Mouse (Mus musculus): ENCODE data around the gene Ska2. TPM values are rescaled to one million over a fixed set of nuclear protein-coding genes. Genes with fewer than 3 reads are reported as not detected.

Gene Ska2
- polyA plus RNA-seq, 1 experiment from 2014 or later, result 76.8 TPM

DNA sequence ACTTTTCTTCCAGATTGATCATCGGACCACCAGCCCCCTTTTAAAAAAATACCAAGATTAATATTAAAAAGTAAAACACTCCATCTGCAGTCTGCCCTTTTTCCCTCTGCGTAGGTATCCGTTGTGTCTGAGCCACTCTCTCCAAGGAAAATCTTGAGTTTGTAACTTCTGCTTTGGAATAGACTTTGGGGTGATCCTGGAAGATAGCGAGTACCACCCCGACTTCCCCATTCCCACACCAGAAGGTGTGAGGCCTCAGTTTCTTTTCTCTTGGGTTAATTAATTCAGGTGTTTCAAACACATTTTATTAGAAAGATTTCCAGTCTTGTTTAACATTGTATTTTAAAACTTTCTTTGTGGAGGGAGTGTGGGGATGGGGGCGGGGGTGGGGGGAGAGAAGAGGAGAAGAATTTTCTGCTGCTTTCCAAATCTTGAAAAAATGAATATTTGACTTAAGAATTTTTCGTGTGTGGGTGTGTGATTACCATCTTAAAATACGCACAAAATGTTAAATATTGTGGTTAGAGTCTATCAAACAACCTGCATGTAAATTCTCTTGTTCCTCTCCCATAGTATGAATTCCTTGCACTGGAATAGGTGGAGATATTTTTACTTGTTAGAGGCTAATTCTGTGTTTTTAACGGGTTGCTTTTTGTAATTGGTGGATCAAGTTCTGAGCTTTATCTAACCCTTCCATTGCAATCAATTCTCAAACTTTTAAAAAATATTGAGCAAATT, 1.3 kb downstream of the Ska2 start:
- H3K4me2 ChIP-seq, result peak overlapping the region; percentile 67
- no peaks in the 10 kb centered on the region for H3K27me3 ChIP-seq
- peak overlapping the region; percentile 99 for H3K9ac ChIP-seq
- H3K4me1 ChIP-seq, result peaks cover 24% of the 10 kb centered on the region
- no peak for ATAC-seq (ENCODE audit: insufficient number of reproducible peaks, insufficient read depth, low FRiP score, low TSS enrichment, low read depth)
- WGBS, result 4% methylated on average over 9 of the region's 9 CpGs
- H3K9me3 ChIP-seq, result no peaks in the 10 kb centered on the region
- peak overlapping the region; percentile 97 for H3K27ac ChIP-seq
- H3K36me3 ChIP-seq, result peaks cover 31% of the 10 kb centered on the region
- peak overlapping the region; percentile 95 for H3K4me3 ChIP-seq

DNA sequence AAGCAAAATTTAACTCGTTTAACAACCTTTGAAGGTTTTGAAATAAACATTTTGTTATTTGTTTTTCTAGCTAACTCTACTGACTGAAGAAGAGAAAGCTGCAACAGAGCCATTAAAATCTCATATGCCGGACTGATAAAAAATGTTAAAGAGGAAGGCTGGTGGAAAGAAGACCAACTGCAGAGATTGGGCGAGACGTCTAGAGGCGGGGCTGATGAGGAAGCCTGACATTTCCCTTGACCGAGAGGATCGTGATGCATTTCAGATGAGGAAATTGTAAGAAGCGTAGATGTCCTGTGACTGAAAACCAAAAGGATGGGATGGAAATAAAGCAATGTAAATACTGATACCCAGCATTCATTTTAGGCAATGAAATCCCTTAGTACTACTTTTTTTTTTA, 12.8 kb downstream of the Ska2 start:
- WGBS, result 82% methylated on average over 8 of the region's 8 CpGs
- Histone ChIP-seq H3K9me3 (no peaks in the 10 kb centered on the region), H3K27ac (no peak overlapping the region), H3K36me3 (peaks cover 64% of the 10 kb centered on the region), H3K4me3 (no peak overlapping the region), H3K27me3 (no peaks in the 10 kb centered on the region), H3K9ac (no peak overlapping the region), H3K4me2 (no peak overlapping the region), H3K4me1 (peaks cover 5% of the 10 kb centered on the region; the same call in 1 of the 2 replicates)
- ATAC-seq (ENCODE audit: insufficient number of reproducible peaks, insufficient read depth, low FRiP score, low TSS enrichment, low read depth), result no peak

DNA sequence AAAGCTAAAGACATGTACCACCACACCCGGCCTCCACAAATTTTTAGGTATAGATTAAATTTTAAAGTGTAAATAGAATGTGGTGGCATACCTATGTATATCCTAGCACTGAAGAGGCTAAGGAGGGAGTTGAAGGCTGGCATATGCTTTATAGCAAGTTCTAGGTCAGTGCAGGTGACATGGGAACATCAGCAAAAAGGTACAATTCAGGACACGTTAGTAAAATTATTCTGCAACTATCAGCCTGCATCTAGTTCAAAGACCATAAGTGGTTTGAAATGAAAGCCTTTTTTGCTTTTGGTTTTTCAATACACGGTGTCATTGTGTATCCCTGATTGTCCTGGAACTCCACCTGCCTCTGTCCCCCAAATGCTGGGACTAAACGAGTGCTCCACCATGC, 16.5 kb downstream of the Ska2 start:
- Histone ChIP-seq H3K4me2 (peak overlapping the region; percentile 80), H3K9me3 (no peaks in the 10 kb centered on the region), H3K4me3 (peak overlapping the region; percentile 79), H3K27me3 (no peaks in the 10 kb centered on the region), H3K36me3 (peaks cover 36% of the 10 kb centered on the region), H3K27ac (peak overlapping the region; percentile 81; the same call in 1 of the 2 replicates), H3K9ac (0 out of 2 replicates have a peak overlapping the region, but pooled peaks have one; percentile 22), H3K4me1 (peaks cover 16% of the 10 kb centered on the region)
- no peak for ATAC-seq (ENCODE audit: insufficient number of reproducible peaks, insufficient read depth, low FRiP score, low TSS enrichment, low read depth)
- 54% methylated on average over 4 of the region's 4 CpGs for WGBS

DNA sequence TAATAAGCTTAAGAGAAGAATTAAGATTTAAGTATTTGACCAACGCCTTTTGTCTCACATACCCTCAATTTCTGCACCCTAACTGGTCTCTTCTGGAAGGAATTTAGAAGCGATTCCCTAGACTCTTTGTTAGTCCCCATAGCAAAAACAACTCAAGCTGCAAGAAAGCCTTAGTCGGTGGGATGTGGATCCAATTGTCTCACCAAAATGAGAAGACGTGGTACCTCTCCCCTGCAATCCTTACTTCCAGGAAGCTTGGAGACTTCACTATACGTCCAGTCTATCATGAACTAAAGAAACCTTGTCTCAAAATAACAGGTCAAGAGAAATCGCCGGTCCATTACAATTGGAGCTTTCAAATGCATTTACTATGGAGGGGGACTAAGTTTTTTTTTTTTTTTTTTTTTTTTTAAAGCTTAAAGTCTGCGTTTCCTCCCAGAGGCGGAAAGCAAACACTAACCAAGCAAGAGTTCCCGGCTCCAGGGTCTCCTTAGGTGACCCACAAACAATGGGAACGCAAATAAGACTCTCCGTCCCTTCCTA, 17.3 kb downstream of the Ska2 start:
- WGBS, result 2% methylated on average over 12 of the region's 12 CpGs
- peaks cover 29% of the 10 kb centered on the region for H3K36me3 ChIP-seq
- H3K27ac ChIP-seq, result peak overlapping the region; percentile 81
- no peaks in the 10 kb centered on the region for H3K9me3 ChIP-seq
- peak overlapping the region; percentile 80 for H3K4me2 ChIP-seq
- peak overlapping the region; percentile 79 for H3K4me3 ChIP-seq
- H3K4me1 ChIP-seq, result peaks cover 16% of the 10 kb centered on the region
- ATAC-seq (ENCODE audit: insufficient number of reproducible peaks, insufficient read depth, low FRiP score, low TSS enrichment, low read depth), result no peak
- no peaks in the 10 kb centered on the region for H3K27me3 ChIP-seq
- H3K9ac ChIP-seq, result peak overlapping the region; percentile 84

DNA sequence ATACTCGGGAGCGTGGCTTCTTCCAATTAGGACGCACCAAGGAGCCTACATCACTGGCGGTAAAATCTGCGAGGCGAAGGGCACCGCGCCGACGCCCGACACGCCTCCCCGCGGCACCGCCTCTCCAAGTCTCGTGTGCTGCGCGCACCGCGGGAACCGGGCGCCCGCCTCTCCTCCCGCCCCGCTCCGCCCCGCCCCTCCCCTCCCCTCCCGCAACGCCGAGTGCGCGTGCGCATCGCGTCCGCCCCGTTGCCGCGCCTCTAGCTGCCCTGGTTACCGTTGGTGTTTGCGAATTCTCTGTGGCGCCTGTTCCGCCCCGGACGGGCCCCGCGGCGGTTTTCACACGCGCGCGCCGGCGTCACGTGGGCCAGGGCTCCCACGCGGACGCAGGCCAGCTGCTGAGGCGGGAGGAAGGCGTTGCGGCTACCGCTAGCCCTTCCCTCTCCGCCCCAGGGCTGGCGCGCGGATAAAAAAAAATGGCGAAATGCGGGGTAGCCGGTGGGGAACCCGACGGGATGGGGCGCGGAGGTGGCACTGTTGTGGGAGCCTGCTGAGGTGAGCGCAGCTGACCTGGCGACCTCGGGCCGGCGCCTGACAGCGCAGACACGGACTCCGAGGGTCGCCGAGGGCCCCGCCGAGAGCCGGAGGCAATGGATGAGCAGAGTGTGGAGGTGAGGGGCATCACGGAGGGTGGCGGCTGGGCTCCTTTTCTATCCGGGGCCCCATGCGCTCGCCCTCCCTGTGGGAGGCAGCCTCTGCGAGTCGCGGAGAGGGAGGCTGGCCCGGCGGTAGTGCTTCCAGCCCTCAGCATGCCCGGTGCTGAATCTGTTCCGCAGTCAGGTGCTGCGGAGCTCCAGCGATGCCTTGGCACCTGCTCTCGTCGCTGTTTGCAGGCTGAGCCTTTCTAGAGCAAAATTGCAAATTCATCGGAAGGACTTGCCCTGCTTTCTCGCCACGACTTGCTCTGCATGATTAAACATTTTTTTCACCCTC, 18.1 kb downstream of the Ska2 start, which contains the start of gene Trim37:
Gene Trim37 (plus strand): TSS at position 254 of the 993 bp plus-strand sequence.
- peak; percentile 90 for ATAC-seq (ENCODE audit: insufficient number of reproducible peaks, insufficient read depth, low FRiP score, low TSS enrichment, low read depth)
- peak within 1 kb of the TSS; percentile 79 for H3K4me3 ChIP-seq

DNA sequence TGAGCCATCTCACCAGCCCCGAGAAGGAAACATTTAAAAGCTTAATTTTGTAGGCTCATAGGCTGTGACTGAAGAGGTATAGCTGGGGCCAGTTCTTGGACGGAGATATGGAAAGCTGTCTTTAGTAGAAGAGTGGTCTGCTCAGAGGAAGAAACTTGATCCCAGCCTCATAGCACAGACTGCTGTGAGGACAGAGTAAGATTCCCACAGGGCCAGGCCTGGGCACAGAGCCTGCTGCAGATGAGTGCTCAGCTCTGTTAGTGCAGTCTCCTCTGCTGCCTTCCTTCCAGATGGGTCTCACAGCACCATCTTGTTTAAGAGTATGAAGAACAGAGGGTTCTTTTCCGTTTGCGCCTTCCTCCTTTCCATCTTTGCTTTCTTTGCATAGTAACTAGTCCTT, 27.2 kb downstream of the Ska2 start:
- no peaks in the 10 kb centered on the region for H3K4me1 ChIP-seq
- no peak for ATAC-seq (ENCODE audit: insufficient number of reproducible peaks, insufficient read depth, low FRiP score, low TSS enrichment, low read depth)
- no peaks in the 10 kb centered on the region for H3K9me3 ChIP-seq
- H3K9ac ChIP-seq, result no peak overlapping the region
- no peak overlapping the region for H3K4me3 ChIP-seq
- H3K36me3 ChIP-seq, result peaks cover 10% of the 10 kb centered on the region; the same call in 1 of the 2 replicates
- H3K27me3 ChIP-seq, result no peaks in the 10 kb centered on the region
- H3K27ac ChIP-seq, result no peak overlapping the region
- no peak overlapping the region for H3K4me2 ChIP-seq
- 79% methylated on average over 4 of the region's 4 CpGs for WGBS

More for the DNA sequence above, 18.1 kb downstream of the Ska2 start, which contains the start of gene Trim37:
- peak within 1 kb of the TSS; percentile 81 for H3K27ac ChIP-seq
- H3K4me2 ChIP-seq, result peak within 1 kb of the TSS; percentile 80
- WGBS, result under 1% methylated on average over 103 of the region's 105 CpGs
- no peaks in the 10 kb centered on the region for H3K9me3 ChIP-seq
- H3K9ac ChIP-seq, result peak within 1 kb of the TSS; percentile 84
- peaks cover 27% of the 10 kb centered on the region for H3K36me3 ChIP-seq
- peaks cover 16% of the 10 kb centered on the region for H3K4me1 ChIP-seq
- H3K27me3 ChIP-seq, result no peaks in the 10 kb centered on the region

DNA sequence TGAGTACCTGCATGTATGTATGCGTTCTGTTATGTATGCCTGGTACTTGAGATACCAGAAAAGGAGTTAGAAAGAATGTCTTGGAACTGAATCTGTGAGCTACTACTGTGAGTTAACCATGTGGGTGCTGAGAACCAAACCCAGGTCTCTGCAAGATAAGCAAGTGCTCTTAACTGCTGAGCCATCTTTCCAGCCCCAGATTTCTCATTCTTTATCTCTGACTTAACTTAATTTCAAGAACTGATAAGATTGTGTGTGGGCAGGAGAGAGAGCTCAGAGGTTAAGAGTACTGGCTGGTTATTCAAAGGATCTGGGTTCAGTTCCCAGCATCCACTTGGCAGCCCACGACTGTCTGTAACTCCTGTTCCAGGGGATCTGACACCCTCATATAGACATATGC, 49.0 kb downstream of the Ska2 start:
- H3K9me3 ChIP-seq, result no peaks in the 10 kb centered on the region
- peaks cover 14% of the 10 kb centered on the region for H3K36me3 ChIP-seq
- no peak overlapping the region for H3K9ac ChIP-seq
- ATAC-seq (ENCODE audit: insufficient number of reproducible peaks, insufficient read depth, low FRiP score, low TSS enrichment, low read depth), result no peak
- no peak overlapping the region for H3K4me2 ChIP-seq
- no peak overlapping the region for H3K4me3 ChIP-seq
- WGBS, result 87% methylated on average over 2 of the region's 2 CpGs
- no peaks in the 10 kb centered on the region for H3K4me1 ChIP-seq
- no peak overlapping the region for H3K27ac ChIP-seq
- no peaks in the 10 kb centered on the region for H3K27me3 ChIP-seq

DNA sequence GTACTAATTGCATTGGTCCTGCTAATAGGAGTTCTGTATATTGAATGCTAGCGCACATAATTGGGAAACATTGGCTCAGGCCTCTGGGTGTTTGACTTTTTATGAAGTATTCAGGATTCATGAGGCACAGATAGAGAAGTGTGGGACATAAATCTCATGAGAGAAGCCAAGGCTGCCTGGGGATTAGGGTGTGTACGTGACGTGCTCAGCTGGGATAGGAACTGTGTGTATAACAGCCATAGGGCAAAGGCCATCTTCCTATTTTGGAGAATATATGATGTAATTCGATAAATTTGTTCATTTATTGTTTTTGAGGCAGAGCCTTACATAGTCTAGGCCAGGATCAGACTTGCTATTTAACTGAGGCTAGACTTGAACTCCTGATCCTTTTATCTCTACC, 53.7 kb downstream of the Ska2 start:
- no peak for ATAC-seq (ENCODE audit: insufficient number of reproducible peaks, insufficient read depth, low FRiP score, low TSS enrichment, low read depth)
- H3K27ac ChIP-seq, result no peak overlapping the region
- no peak overlapping the region for H3K4me2 ChIP-seq
- H3K4me1 ChIP-seq, result no peaks in the 10 kb centered on the region
- no peak overlapping the region for H3K4me3 ChIP-seq
- peaks cover 37% of the 10 kb centered on the region for H3K36me3 ChIP-seq
- H3K27me3 ChIP-seq, result no peaks in the 10 kb centered on the region
- H3K9me3 ChIP-seq, result no peaks in the 10 kb centered on the region
- no peak overlapping the region for H3K9ac ChIP-seq
- 94% methylated on average over 4 of the region's 4 CpGs for WGBS

DNA sequence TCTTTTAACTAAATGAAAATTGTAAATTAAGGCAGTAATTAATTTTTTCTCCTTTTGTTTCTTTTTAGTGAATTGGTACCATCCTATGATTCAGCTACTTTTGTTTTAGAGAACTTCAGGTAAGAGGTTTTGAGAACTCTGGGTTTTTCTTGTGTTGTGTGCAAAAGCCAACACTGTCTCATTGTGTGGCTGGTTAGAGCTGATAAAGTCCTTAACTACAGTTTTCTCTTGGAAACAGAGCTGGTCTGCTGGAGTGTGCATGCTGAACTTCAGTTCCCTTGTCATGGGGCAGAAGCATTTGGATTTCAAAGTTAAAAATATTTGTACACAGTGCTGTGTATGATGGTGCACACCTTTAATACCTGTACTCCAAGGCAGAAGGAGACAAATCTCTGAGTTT, 54.7 kb downstream of the Ska2 start:
- Histone ChIP-seq H3K4me2 (no peak overlapping the region), H3K36me3 (peaks cover 44% of the 10 kb centered on the region), H3K9me3 (no peaks in the 10 kb centered on the region), H3K27ac (no peak overlapping the region), H3K9ac (no peak overlapping the region), H3K4me3 (no peak overlapping the region), H3K4me1 (no peaks in the 10 kb centered on the region), H3K27me3 (no peaks in the 10 kb centered on the region)
- ATAC-seq (ENCODE audit: insufficient number of reproducible peaks, insufficient read depth, low FRiP score, low TSS enrichment, low read depth), result no peak

DNA sequence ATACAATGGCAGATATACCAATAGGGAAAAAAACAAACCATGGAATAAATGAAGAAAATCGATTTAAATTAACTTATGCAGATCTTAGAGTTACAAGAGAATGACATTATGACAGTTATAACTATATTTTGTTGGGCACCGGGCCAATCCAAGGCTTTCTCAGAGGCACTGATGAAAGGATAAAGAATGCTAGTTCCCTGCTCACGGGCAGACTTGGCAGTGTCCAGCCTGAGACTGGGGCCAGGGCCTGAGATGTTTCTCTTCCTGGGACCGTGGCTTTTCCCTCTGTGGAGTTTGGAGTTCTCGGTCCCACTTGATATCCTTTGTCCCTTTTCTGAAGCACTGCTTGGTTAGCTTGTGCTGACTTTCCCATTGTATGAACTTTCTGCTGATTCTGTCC, 64.6 kb downstream of the Ska2 start:
- no peak overlapping the region for H3K27ac ChIP-seq
- no peak overlapping the region for H3K4me3 ChIP-seq
- no peak overlapping the region for H3K4me2 ChIP-seq
- no peaks in the 10 kb centered on the region for H3K4me1 ChIP-seq
- ATAC-seq (ENCODE audit: insufficient number of reproducible peaks, insufficient read depth, low FRiP score, low TSS enrichment, low read depth), result no peak
- H3K9me3 ChIP-seq, result no peaks in the 10 kb centered on the region
- H3K27me3 ChIP-seq, result no peaks in the 10 kb centered on the region
- no peak overlapping the region for H3K9ac ChIP-seq
- H3K36me3 ChIP-seq, result peaks cover 15% of the 10 kb centered on the region
- WGBS, result 85% methylated on average over 5 of the region's 5 CpGs

Data from embryonic facial prominence, embryonic 13.5 days (tissue).